Mouse (Mus musculus) erythroblast, embryonic 14.5 days (primary cell): Measurements from ENCODE around the gene Robo1.

ENCODE experiments used
- GATA1 ChIP-seq: IDR thresholded peaks from 2 replicates; pipeline ENCODE4 v1.6.1; 2012; ENCODE audit warnings: low read length, inconsistent platforms, mixed read lengths
- TAL1 ChIP-seq: IDR thresholded peaks from 3 replicates; pipeline ENCODE4 v1.6.1; 2012; ENCODE audit warnings: low read length, inconsistent platforms, mixed read lengths

DNA sequence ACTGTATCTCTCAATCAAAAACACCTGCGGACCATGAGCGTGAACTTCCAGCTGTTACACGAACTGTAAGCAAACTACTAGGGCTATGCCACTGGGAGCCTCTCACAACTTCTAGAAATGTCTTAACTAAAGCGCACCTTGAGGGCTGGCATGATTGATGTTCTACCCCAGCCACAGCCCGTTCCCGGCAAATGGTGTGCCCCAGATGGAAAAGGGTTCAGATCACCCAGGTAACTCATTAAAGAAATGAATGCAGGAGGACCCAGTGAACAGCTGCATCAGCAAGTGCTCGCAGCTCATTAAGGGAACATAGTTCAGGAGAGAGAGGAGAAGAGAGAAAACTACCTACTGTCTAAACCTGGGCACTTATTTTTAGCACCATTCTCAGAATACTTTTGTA lies 759.7 kb downstream of the Robo1 start:
- TF ChIP-seq GATA1: no peak
- TF ChIP-seq TAL1: no peak
